Mouse (Mus musculus) thymus, postnatal 14 days (tissue): ENCODE results near the gene Nav1.
A peak's percentile ranks its signal among the peaks of the same experiment; 100 is the strongest.

Source experiments
- DNase-seq: peaks from one replicate; pipeline ENCODE4 v3.0.0; 2021

Gene Nav1

DNA sequence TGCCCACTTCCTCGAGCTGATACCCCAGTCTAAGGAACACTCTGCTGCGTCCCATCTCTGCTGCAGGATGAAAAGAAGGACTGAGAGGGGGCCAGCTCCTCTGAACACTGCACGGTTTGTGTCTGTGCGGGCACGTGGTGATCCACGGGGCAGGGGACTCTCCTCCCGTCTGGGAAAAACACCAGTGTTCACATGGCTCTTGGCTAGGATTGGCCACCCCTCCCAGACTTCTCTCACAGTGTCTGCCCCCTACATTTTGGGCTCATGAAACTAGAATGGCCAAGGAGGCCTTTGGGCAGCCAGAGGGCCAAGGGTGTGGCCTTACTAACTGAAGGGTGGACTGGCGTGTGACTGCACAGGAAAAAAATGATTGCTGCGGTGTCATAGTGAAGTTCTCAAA lies 125.4 kb downstream of the Nav1 start:
- DNase-seq = no peak

DNA sequence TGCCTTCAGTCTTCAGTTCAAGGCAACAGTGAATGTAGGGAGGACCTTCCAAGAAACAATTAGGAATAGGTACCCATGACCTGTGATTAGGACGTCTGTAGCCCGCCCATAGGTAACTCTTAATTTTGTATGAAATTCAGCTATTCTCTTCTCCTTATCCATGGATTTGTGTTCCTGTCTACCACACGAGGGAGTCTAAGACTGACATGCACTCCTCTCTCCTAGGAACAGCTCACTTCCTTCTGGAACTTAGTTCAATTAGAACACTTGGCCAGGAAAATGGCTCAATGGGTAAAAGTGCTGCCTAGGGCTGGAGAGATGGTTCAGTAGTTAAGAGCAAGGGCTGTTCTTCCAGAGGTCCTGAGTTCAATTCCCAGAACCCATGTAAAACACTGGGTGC lies 126.3 kb downstream of the Nav1 start:
- DNase-seq = no peak

DNA sequence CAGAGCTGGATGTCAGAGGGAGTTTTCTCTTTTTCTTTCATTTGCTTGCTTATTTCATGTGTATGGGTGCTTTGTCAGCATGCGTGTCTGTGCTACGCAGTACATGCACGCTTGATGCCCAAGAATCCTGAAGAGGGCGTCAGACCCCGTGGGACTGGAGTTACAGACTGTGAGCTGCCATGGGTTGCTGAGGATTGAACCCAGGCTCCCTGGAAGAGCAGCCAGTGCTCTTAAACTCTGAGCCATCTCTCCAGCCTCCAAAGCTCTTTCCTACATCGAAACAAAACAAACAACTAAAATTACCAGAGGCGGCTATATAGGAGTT lies 131.6 kb downstream of the Nav1 start:
- DNase-seq = no peak

DNA sequence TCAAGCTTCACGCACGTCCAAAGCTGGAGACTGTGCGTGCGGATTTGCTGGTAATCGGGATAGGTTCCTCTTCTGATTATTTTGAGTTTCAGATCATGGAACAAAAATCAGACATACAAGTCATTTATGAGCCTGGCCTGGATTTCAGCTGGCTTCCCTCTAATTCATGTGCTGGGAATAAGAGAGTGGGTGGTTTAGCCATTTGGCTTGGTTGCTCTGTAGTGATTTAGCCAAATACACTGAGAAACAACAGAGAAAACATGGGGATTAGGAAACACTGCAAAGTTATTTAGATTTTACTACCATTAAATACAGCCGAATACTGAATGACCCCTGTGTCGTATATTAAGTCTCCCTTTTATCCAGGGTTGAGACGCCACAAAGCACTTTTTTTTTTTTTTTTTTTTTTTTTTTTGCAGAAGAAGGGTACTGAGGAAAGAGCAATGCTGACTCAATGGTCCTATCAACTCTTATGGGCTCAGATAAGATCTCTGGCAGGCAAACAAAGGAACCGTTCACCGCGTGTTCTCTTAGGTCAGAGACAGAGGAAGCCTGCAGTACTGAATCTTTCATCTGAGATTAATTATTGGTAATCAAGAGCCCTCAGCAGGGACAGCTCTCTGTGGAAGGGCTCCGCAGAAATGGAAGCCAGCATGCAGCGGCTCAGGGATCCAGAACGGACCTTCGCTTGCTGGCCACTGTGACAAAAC lies 132.1 kb downstream of the Nav1 start:
- no peak for DNase-seq

DNA sequence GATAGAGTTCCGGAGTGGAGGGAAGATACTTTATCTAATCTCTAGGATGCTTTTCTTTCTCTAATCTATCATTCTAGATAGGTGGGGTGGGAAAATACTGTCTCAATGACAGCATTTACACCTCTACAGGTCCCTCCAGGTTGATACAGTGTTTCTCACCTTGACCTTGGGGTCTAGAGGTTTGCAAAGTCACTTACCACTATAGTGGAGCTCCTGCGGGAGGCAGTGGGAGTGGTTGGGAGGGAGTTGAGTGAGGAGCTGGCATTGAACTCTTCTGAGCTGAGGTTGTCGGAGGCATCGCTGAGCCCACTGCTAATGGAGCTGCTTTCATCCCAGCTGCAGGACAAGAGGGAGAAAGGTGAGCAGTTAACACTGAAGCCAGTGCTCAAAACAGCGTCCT lies 134.6 kb downstream of the Nav1 start:
- no peak for DNase-seq

DNA sequence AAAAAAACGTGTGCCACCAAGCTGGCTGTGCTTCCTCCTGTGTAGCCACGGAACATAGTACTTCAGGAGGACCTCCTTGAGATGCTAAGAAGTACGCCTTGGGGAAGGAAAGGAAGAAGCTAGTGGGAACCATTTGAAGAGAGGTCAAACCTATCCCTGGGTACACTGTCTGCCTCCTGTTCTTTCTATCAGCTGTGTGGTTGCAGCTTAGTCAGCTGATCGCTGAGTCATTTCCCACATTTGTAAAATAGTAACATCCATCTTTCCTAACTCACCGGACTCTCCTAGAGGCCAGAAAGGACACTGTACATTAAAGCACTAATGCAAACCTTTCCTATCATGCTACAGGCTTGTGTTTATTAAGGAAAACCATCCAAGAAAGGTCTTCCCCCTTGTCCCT lies 135.4 kb downstream of the Nav1 start:
- DNase-seq = no peak

DNA sequence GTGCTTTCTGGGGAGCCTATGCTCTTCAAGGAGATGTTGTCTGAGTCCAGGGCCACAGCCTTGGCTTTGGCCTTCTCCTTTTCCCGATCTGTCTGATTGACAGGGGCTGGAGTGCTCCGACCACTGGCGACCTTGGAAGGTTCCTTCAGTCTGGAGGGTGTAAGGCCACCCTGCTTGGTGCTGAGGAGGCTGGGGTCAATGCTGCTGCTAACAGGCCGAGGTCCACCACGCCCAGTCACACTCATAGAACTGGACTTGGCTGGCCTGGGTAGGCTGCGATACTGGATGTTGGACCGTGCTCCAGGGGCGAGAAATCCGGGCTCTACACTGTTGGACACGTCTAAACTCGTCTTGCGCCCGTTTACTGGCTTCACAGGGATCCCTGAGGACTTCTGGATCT lies 136.5 kb downstream of the Nav1 start:
- no peak for DNase-seq

DNA sequence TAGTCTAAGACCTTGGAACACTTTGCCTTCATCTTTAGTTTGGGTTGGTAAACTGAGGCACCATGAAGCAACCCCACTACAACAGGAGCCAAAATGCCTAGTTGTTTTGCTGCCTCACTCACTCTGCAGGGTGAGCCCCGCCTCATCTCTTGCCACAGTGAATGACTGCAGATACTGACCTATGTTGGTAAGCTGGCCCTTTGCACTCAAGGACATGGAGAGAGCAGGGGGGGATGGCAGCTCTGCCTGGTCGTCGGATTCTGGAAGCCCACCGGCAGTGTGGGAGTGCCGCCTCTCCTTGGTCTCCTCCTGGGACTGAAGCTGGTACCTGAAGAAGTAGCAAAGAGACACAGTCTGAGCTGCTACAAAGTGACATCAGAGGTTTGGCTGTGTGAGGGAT lies 139.6 kb downstream of the Nav1 start:
- no peak for DNase-seq

DNA sequence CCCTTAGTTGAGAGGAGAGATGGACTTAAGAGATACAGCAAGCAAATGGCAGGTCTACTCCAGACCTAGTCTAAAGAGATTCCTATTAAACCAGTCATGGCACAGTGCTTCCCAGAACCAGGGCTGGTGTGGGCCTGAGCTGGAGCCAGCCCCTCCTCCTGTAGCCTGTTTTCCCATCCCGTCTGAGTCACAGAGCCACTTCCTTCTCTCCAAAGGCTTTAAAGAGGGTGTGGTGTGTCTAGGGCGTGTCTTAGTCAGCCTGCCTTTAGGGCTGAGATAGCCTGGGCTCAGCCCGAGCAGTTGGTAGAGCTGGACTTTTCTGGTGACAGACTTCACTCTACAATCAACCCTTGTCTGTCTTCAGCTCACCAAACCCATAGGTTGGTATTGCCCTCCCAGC lies 140.2 kb downstream of the Nav1 start:
- no peak for DNase-seq

DNA sequence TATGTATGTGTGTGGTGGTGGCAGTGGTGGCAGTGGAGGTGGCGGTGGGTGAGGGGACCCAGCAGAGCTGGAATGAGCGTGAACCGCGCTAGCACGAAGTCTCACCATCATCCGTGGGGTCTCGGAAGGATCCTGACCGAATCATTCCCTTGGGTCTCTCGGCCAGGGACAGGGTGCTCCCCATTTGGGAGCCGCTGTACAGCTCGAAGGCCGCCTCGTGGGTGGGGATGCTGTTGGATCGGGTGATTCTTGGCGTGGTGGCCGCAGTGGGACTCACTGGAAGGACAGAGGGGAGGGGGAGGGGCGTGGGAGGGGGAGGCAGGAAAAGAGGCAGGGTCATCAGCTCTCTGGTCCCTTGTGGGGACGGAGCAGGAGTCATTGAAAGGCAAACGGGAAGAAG lies 141.4 kb downstream of the Nav1 start:
- no peak for DNase-seq

DNA sequence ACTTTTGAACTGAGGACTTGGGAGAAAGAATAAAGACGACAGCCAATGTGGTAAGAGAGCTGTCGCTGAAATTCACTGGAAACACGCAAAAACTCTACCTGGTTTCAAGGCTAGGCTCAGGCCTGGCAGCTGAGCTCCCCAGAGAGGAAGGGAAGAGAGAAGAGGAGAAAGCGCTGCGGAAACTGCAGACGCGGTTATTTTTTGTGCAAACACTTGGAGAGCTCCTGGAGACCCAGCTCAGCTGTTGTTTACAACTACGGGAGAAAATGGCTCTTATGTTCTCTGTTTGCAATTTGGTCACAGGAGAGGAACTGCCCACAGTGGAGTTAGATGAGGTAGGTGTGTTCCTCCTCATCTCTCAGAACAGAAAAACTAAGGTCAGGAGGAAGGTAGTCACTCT lies 144.4 kb downstream of the Nav1 start:
- DNase-seq = no peak

DNA sequence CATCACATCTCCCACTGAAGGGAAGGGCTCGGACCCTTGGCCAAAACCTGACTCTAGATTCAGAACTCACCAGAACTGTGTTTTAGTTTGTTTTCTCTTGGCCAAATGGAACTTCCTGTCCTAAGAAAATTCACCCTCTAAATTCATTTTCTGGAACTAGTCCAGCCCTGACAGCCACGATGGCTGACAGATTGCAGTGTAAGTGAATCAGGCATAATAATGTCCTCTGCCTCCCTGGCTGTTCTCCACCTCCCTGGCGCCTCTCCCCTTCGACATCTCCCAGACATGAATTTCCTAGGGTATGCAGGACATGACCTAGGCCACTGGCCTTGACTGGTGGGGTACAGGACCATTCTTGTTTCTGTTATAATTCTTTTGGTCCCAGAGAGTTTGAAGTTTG lies 144.8 kb downstream of the Nav1 start:
- no peak for DNase-seq

DNA sequence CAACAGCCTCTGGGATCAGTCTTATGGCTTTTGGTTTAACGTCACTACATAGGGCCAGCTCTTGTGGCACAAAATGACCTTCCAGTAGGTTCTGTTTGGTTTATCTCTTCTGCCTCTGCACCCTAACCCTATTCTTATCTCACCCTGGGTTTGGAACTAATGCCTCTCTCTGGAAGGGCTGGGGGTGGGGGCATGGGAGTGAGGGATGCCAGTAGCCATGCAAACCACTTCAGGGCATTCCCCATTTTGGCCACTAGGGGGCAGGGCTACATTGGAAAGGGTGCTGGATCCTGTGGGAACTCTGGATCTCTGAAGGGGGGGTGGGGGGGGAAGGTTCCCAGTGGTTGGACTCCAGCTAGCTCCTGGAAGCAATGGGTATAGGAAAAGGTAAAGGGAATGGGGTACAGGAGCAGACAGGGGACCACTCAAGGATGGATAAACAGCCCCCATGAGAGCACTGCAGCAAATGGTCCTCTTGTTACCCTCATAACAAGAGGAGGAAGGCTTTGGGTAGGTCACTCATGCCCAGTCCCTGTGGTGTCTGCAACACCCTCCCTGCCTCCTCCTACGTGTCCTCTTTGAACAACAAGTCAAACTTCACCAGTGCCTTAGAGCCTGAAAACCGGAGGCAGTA lies 145.9 kb downstream of the Nav1 start:
- DNase-seq = peak; percentile 35

DNA sequence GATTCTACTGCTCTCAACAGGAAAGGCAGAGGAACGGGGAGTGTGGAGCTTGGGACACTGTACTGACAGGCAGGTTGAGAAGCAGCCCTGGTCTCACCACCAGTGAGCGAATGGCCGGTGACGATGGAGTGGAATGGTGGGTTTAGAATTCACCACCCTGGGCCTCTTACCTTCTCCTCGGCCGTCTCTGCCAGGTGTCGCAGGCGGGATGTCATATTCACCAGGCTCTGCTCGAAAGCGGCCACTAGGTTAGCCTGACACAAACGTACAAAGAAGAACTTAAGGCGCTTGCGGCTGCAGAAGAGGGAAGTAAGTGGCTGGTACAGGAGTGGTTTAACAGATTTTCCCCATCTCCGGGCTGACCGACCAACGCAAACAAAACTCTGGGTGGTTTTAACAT lies 146.6 kb downstream of the Nav1 start:
- no peak for DNase-seq

DNA sequence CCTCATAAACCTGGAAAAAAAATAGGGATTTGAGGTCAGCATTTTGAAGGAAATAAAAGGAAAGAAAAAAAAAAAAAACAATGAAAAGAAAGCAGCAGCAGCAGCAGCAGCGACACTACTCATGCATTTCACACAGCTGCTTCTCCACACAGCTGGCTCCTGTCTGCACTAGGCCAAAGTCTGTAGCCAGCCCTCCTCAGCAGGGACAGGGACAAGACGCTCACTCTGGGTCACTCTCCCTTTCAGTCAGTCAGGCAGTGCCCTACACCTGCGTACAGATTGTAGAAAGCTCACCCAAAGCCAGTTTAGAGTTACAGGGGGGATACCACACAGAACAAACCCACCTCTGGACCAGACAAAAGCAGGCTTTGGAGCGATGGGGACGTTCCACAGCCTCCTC lies 149.2 kb downstream of the Nav1 start:
- DNase-seq = no peak

DNA sequence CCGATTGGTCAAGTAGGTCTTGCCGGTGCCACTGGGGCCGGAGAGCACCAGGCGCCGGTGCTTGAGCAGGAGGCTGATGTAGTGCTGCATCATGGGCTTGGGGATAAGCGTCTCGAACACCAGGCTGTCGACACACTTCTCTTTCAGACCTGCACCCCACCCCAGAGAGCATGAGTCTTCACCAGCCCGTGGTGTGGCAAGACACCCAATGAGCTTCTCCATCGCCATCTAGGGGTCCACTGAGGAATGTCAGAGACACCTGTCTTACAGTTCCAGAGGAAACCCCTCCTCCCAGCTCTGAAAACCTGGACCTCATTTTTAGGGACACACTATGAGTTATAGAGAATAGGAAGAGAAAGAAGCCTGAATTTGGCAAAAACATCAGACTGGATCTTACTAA lies 154.8 kb downstream of the Nav1 start:
- peak; percentile 57 for DNase-seq

DNA sequence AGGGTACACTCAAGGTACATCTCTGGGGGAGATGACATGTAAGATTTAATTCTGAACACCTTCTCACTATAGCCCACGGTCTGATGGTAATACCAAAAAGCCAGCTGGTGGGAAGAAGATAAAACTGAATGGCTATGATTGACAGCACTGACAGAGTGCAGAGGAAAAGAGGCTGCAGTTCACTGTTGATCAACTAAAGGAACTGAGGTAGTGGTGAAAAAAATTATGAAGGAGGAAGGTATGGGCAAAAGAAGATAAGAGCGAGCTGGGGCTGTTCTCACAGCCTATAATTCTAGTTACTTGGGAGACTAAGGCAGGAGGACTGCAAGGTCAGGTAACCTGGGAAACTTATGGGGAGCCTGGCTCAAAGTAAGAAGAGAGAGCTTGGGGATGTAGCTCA lies 155.7 kb downstream of the Nav1 start:
- no peak for DNase-seq

DNA sequence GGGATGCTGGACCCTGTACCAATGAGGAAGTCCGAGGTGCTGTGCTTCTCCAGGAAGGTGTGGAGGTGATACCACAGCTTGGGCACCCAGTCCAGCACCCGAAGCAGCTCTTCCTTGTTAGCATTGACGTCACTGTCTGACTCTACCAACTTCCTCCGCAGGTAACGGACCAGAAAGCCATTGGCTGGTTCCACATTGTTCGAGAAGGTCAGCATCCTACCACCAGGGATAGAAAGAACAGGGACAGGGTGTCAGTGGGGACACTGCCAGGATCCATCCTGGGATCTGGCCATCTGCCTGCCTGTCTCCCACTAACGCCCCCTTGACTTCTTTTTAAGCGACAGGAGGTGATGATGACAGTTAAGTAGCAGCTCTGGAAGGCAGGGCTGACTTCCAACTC lies 157.2 kb downstream of the Nav1 start:
- no peak for DNase-seq

DNA sequence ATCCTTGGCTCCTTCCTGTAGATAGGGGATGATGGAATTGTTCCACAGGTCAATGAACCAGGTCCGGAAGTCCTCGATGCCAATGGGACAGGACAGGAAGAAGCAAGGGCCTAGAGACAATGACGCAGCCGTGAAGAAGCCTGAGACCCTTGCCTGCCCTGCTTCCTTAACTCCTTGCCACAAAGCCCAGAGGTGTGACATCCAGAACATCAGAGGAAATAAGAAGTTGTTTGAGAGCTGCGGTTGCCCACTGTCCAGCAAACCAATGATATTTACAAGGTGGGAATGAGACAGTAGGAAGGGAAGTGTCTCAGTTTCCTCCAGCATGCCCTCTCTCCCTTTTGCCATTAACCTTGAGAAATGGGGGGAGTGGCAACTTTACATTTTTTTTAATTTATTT lies 158.2 kb downstream of the Nav1 start:
- no peak for DNase-seq

DNA sequence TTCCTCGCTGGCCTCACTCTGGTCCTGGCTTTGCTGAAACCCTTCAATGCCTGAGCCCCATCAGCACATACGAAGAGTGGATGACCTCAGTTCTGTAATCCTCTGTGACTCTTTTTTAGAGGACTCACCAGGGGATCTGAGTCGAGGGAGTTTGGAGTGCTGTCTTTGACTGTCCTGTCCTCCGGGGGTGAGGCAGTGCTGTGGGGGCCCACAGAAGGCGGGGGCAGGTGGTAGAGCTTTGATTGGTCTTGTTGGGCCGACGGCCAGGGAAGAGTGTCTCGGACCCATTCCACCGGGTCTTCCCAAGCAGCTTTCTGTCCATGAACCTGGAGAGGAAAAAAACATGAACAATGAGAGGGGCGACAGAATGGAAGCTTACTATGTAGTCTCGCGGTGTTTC lies 163.6 kb downstream of the Nav1 start:
- no peak for DNase-seq

DNA sequence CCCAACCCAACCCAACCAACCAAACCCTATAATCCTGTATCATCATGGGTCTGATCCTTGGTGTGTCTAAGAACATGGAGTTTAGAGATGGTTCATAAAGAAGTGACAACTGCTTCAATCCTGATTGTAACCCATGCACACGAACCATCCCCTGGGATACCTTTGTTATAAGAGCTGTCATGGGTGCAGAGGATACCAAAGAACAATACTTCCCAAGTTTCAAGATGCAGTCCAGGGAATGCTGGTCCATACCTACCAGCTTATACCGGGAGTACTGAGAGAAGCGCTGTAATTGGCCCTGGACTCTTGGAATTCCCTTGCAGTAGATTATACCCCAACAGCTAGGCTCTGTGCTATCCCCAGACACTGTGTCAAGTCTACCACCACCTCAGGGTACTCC lies 165.2 kb downstream of the Nav1 start:
- DNase-seq = no peak

DNA sequence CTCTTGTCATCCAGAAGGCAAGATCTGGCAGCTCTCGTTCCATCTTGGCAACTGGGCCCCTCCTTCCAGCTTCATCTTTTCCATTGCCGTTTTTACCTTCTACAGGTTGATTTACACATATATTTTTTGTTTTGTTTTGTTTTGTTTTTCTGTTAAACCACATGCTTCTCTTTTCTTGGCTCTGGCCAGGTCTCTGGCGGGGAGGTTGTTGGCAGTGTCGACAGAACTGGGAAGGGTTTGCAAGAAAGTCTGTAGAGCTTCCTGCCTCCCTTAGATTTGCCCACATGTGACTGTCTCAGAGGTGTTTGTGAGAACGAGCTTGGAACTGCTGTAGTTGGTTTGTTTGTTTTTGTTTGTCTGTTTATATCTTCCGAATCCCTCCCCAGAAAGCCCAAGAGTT lies 166.1 kb downstream of the Nav1 start:
- DNase-seq = no peak

DNA sequence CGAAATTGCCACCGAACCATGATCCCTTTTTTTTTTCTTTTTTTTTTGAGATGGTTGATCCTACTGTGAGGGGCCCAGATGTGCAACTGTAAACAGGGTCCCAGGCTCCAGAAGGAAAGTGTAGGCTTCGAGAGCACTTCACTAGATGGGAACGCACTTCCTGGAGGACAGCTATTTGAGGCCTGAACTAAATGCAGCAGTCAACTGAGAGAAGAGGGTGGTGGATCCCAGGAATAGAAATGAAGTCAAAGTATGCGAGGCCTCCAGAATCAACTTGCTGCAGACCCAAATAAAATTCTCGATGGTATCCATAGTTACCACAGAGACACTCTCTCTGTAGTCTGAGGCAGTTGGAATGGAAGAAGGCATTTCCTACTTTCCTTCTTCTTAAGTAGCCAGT lies 168.3 kb downstream of the Nav1 start:
- no peak for DNase-seq

DNA sequence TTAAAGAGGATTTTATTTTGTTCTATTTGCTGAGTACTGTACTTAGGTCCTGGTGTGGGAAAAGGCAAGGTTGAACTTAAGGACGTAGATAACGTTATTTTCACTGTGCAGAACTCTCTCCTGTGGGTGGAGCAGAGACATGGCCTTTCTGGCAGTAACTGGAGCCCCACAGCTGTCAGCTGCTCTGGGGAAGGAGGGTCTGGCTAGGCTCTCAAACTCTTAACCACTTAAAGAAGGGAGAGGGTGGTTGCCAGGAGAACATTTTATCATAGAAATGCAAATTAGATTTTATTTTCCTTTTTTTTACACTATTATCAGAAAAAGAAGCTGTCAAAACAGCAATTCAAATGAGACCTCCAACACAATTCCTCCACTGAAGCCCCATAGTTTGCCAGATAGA lies 171.3 kb downstream of the Nav1 start:
- DNase-seq = no peak

DNA sequence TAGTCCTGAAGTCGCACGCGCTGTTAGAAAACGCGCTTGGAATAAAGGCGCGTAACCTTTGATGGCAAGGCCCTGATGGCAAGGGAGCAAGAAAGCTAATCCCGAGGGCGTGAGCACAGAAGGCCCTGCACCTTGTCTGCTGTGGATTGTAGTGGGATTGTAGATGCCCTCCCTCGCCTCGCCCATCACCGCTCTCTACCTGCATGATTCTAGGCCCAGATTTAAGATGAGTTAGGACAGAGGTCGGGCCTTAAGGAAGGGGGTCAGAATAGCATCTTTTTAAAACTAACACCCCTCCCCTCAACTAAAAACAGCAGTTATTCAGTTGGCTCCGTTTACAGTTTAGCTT lies 176.5 kb downstream of the Nav1 start:
- no peak for DNase-seq
